In genomic region chr3:24355010-24355409, GRCm38 (mm10) we compare ENCODE assay signal across 12 mouse cellular contexts.
A peak's percentile ranks its signal among the peaks of the same experiment; 100 is the strongest.
DNase-seq lines count a peak whose midpoint lies in the region; ATAC-seq and TF ChIP-seq lines count a peak whose summit lies in the region.
"Had no signal": no experiment of that assay in that cellular context is flagged by ENCODE, and none has a peak within 500 bp of the region (broad histone marks: within the 10 kb centered on the region; RNA-seq: fewer than 3 reads in every experiment).

No protein-coding gene starts in this region.

- no peaks in the 10 kb centered on the region for H3K4me1 ChIP-seq in forebrain, embryonic 11.5 days (replicated peaks; ENCODE audit: control insufficient read depth, insufficient read depth, low read length)
- no peaks in the 10 kb centered on the region for H3K4me1 ChIP-seq in forebrain, embryonic 15.5 days
- H3K4me1 ChIP-seq in lung, embryonic 14.5 days (ENCODE audit: insufficient read depth) = no peaks in the 10 kb centered on the region
- H3K4me1 ChIP-seq in lung, postnatal 0 days (ENCODE audit: insufficient read depth, low read depth, low read length) = no peaks in the 10 kb centered on the region
- H3K4me1 ChIP-seq in embryonic facial prominence, embryonic 15.5 days = no peaks in the 10 kb centered on the region
- H3K4me1 ChIP-seq in midbrain, embryonic 13.5 days (replicated peaks) = no peaks in the 10 kb centered on the region
- no peaks in the 10 kb centered on the region for H3K4me1 ChIP-seq in intestine, embryonic 16.5 days (ENCODE audit: control insufficient read depth, insufficient read depth, low read length)

- no peak overlapping the region for H3K9ac ChIP-seq in forebrain, embryonic 11.5 days (ENCODE audit: low read length)
- H3K9ac ChIP-seq in forebrain, embryonic 15.5 days (replicated peaks) = no peak overlapping the region
- no peak overlapping the region for H3K9ac ChIP-seq in lung, embryonic 14.5 days
- no peak overlapping the region for H3K9ac ChIP-seq in lung, postnatal 0 days (replicated peaks; ENCODE audit: low read depth)
- H3K9ac ChIP-seq in embryonic facial prominence, embryonic 15.5 days = no peak overlapping the region
- no peak overlapping the region for H3K9ac ChIP-seq in midbrain, embryonic 13.5 days (replicated peaks)
- H3K9ac ChIP-seq in intestine, embryonic 16.5 days (ENCODE audit: low read depth, low read length) = no peak overlapping the region
- H3K9ac ChIP-seq: liver, embryonic 14.5 days had no signal

- no peak for TF ChIP-seq CTCF in lung, embryonic 14.5 days (IDR thresholded peaks at IDR 0.05; ENCODE audit: low read depth)
- TF ChIP-seq CTCF in lung, postnatal 0 days (IDR thresholded peaks at IDR 0.05) = no peak

- H3K4me3 ChIP-seq in forebrain, embryonic 11.5 days (ENCODE audit: low read depth, low read length) = no peak overlapping the region
- H3K4me3 ChIP-seq in forebrain, embryonic 15.5 days = no peak overlapping the region
- no peak overlapping the region for H3K4me3 ChIP-seq in lung, embryonic 14.5 days (ENCODE audit: low read depth, low read length)
- no peak overlapping the region for H3K4me3 ChIP-seq in lung, postnatal 0 days (ENCODE audit: low read depth, low read length)
- no peak overlapping the region for H3K4me3 ChIP-seq in embryonic facial prominence, embryonic 15.5 days (replicated peaks)
- H3K4me3 ChIP-seq in midbrain, embryonic 13.5 days (replicated peaks) = no peak overlapping the region
- H3K4me3 ChIP-seq in intestine, embryonic 16.5 days (ENCODE audit: low read length) = no peak overlapping the region
- H3K4me3 ChIP-seq: heart, adult 2 months had no signal

- H3K36me3 ChIP-seq in forebrain, embryonic 11.5 days (ENCODE audit: control insufficient read depth, insufficient read depth, low read length) = no peaks in the 10 kb centered on the region
- no peaks in the 10 kb centered on the region for H3K36me3 ChIP-seq in forebrain, embryonic 15.5 days
- no peaks in the 10 kb centered on the region for H3K36me3 ChIP-seq in lung, embryonic 14.5 days (ENCODE audit: insufficient read depth)
- no peaks in the 10 kb centered on the region for H3K36me3 ChIP-seq in lung, postnatal 0 days (ENCODE audit: insufficient read depth, low read length)
- no peaks in the 10 kb centered on the region for H3K36me3 ChIP-seq in embryonic facial prominence, embryonic 15.5 days
- no peaks in the 10 kb centered on the region for H3K36me3 ChIP-seq in midbrain, embryonic 13.5 days
- H3K36me3 ChIP-seq in intestine, embryonic 16.5 days (ENCODE audit: control insufficient read depth, insufficient read depth, low read length) = no peaks in the 10 kb centered on the region

- no peaks in the 10 kb centered on the region for H3K27me3 ChIP-seq in forebrain, embryonic 11.5 days (ENCODE audit: control insufficient read depth, insufficient read depth, low read length)
- H3K27me3 ChIP-seq in forebrain, embryonic 15.5 days = no peaks in the 10 kb centered on the region
- H3K27me3 ChIP-seq in lung, embryonic 14.5 days (ENCODE audit: insufficient read depth, low read length) = no peaks in the 10 kb centered on the region
- H3K27me3 ChIP-seq in lung, postnatal 0 days (replicated peaks; ENCODE audit: insufficient read depth, low read length) = no peaks in the 10 kb centered on the region
- H3K27me3 ChIP-seq in embryonic facial prominence, embryonic 15.5 days = no peaks in the 10 kb centered on the region
- no peaks in the 10 kb centered on the region for H3K27me3 ChIP-seq in midbrain, embryonic 13.5 days
- no peaks in the 10 kb centered on the region for H3K27me3 ChIP-seq in intestine, embryonic 16.5 days (replicated peaks; ENCODE audit: control insufficient read depth, insufficient read depth, low read length)

- no peak overlapping the region for H3K4me2 ChIP-seq in forebrain, embryonic 11.5 days (ENCODE audit: low read depth, low read length, severe bottlenecking)
- H3K4me2 ChIP-seq in forebrain, embryonic 15.5 days (replicated peaks) = no peak overlapping the region
- no peak overlapping the region for H3K4me2 ChIP-seq in lung, embryonic 14.5 days
- no peak overlapping the region for H3K4me2 ChIP-seq in lung, postnatal 0 days (replicated peaks; ENCODE audit: low read depth, low read length)
- H3K4me2 ChIP-seq in embryonic facial prominence, embryonic 15.5 days (replicated peaks) = no peak overlapping the region
- H3K4me2 ChIP-seq in midbrain, embryonic 13.5 days (replicated peaks) = no peak overlapping the region
- H3K4me2 ChIP-seq in intestine, embryonic 16.5 days (ENCODE audit: low read depth, low read length) = no peak overlapping the region

- H3K9me3 ChIP-seq in forebrain, embryonic 11.5 days (ENCODE audit: control insufficient read depth, low read length) = no peaks in the 10 kb centered on the region
- no peaks in the 10 kb centered on the region for H3K9me3 ChIP-seq in forebrain, embryonic 15.5 days
- H3K9me3 ChIP-seq in lung, embryonic 14.5 days (ENCODE audit: low read depth, low read length) = no peaks in the 10 kb centered on the region
- H3K9me3 ChIP-seq in lung, postnatal 0 days (ENCODE audit: low read length) = no peaks in the 10 kb centered on the region
- no peaks in the 10 kb centered on the region for H3K9me3 ChIP-seq in embryonic facial prominence, embryonic 15.5 days (replicated peaks)
- no peaks in the 10 kb centered on the region for H3K9me3 ChIP-seq in midbrain, embryonic 13.5 days
- H3K9me3 ChIP-seq in intestine, embryonic 16.5 days (ENCODE audit: control insufficient read depth, low read length) = no peaks in the 10 kb centered on the region

- no peak for TF ChIP-seq EP300 in lung, postnatal 0 days (IDR thresholded peaks at IDR 0.05)

- H3K27ac ChIP-seq in forebrain, embryonic 11.5 days (ENCODE audit: low read depth, low read length) = no peak overlapping the region
- no peak overlapping the region for H3K27ac ChIP-seq in forebrain, embryonic 15.5 days (replicated peaks)
- no peak overlapping the region for H3K27ac ChIP-seq in lung, embryonic 14.5 days (ENCODE audit: low read depth)
- no peak overlapping the region for H3K27ac ChIP-seq in lung, postnatal 0 days (ENCODE audit: low read length)
- H3K27ac ChIP-seq in embryonic facial prominence, embryonic 15.5 days (replicated peaks) = no peak overlapping the region
- H3K27ac ChIP-seq in midbrain, embryonic 13.5 days = no peak overlapping the region
- no peak overlapping the region for H3K27ac ChIP-seq in intestine, embryonic 16.5 days (ENCODE audit: low read length)
- H3K27ac ChIP-seq: heart, adult 2 months; liver, embryonic 14.5 days had no signal

- ATAC-seq in forebrain, embryonic 11.5 days (replicated peaks; ENCODE audit: low FRiP score) = peak; percentile 55; the same call in 1 of the 2 replicates
- ATAC-seq in forebrain, embryonic 15.5 days (replicated peaks) = no peak
- no peak for ATAC-seq in lung, embryonic 14.5 days (ENCODE audit: insufficient read depth)
- no peak for ATAC-seq in lung, postnatal 0 days
- peak; percentile 43; the same call in 1 of the 2 replicates for ATAC-seq in embryonic facial prominence, embryonic 15.5 days (ENCODE audit: insufficient number of reproducible peaks, low FRiP score, low TSS enrichment, low read depth)
- ATAC-seq in midbrain, embryonic 13.5 days = peak; percentile 77
- no peak for ATAC-seq in intestine, embryonic 16.5 days

- DNase-seq in forebrain, embryonic 11.5 days (ENCODE audit: low spot score) = no peak
- peak; percentile 2 for DNase-seq in lung, embryonic 14.5 days
- no peak for DNase-seq in lung, postnatal 0 days (ENCODE audit: low spot score)
- no peak for DNase-seq in cerebellum, adult 11 months
- DNase-seq: cerebellum, adult 9-11 months; heart, adult 2 months; kidney, adult 2 months had no signal

- 79% methylated on average over 2 of the region's 2 CpGs for WGBS in forebrain, embryonic 11.5 days
- WGBS in forebrain, embryonic 15.5 days = 68% methylated on average over 2 of the region's 2 CpGs
- 49% methylated on average over 2 of the region's 2 CpGs for WGBS in lung, embryonic 14.5 days
- 57% methylated on average over 2 of the region's 2 CpGs for WGBS in lung, postnatal 0 days
- WGBS in embryonic facial prominence, embryonic 15.5 days = 33% methylated on average over 2 of the region's 2 CpGs
- 51% methylated on average over 2 of the region's 2 CpGs for WGBS in midbrain, embryonic 13.5 days
- 62% methylated on average over 2 of the region's 2 CpGs for WGBS in intestine, embryonic 16.5 days

Comparison
In these comparisons a context has a peak if more than half of its experiments do, and no peak if none do; other contexts are left out.
1. ATAC-seq: peak in forebrain, embryonic 11.5 days (single experiment), embryonic facial prominence, embryonic 15.5 days (single experiment) and midbrain, embryonic 13.5 days (single experiment); none in forebrain, embryonic 15.5 days (single experiment), lung, embryonic 14.5 days (single experiment), lung, postnatal 0 days (single experiment) and intestine, embryonic 16.5 days (single experiment).